Mouse (Mus musculus) 416B (cell line): Measurements from ENCODE around the gene C7.

Source experiments
- DNase-seq: peaks from one replicate; pipeline ENCODE4 v3.0.0; 2011; ENCODE audit warnings: low read depth

C7 gene

GRCm38 (mm10) chr15:5002903-5003302 lies 60.6 kb downstream of the C7 start:
- no peak for DNase-seq

- no peak for DNase-seq
These were observed 90.2 kb downstream of the C7 start for GRCm38 (mm10) chr15:4973355-4973754.
